Mouse (Mus musculus) lung, adult 2 months (tissue): ENCODE measurements around the gene Acod1. TPM values are rescaled to one million over a fixed set of nuclear protein-coding genes. Genes with fewer than 3 reads are reported as not detected.

Experiments used
- DNase-seq: peaks from one replicate; pipeline ENCODE4 v3.0.0; 2022
- H3K4me1 ChIP-seq: fragments of 200-500 bp; 2 replicates; pipeline ENCODE4 v1.6.1; 2011; ENCODE audit warnings: low read length; ENCODE audit not compliant: control insufficient read depth, insufficient read depth
- H3K4me3 ChIP-seq: fragments of 200-500 bp; replicated peaks from 2 replicates; pipeline ENCODE3; 2011; ENCODE audit warnings: low read depth, mild to moderate bottlenecking, control low read depth, low read length; ENCODE audit errors: extremely low read depth
- CTCF ChIP-seq: fragments of 200-500 bp; IDR thresholded peaks from 2 replicates; pipeline ENCODE4 v1.5.1; 2011; ENCODE audit warnings: mild to moderate bottlenecking, low read length, control low read depth; ENCODE audit not compliant: insufficient read depth
- POLR2A ChIP-seq: fragments of 200-500 bp; IDR thresholded peaks from 2 replicates; pipeline ENCODE4 v1.6.1; 2011; ENCODE audit warnings: low read depth, mild to moderate bottlenecking, control low read depth, low read length, borderline replicate concordance; ENCODE audit errors: extremely low read depth
- whole genome bisulfite sequencing: fragments of 180-500 bp; shearing (Covaris S2); methylation state at CpG from one replicate; pipeline ENCODE4 v1.1.7; 2018; 5-methylcytosine and 5-hydroxymethylcytosine counted together
- polyA plus RNA-seq: library from polyadenylated mRNA; depleted of rRNA; stranded (reverse); fragments of >200 nt; gene quantifications from 2 replicates; pipeline ENCODE4 v1.2.3, GENCODE M21; 2012

The Acod1 gene
- polyA plus RNA-seq, 1 experiment, result 0.15 TPM

DNA sequence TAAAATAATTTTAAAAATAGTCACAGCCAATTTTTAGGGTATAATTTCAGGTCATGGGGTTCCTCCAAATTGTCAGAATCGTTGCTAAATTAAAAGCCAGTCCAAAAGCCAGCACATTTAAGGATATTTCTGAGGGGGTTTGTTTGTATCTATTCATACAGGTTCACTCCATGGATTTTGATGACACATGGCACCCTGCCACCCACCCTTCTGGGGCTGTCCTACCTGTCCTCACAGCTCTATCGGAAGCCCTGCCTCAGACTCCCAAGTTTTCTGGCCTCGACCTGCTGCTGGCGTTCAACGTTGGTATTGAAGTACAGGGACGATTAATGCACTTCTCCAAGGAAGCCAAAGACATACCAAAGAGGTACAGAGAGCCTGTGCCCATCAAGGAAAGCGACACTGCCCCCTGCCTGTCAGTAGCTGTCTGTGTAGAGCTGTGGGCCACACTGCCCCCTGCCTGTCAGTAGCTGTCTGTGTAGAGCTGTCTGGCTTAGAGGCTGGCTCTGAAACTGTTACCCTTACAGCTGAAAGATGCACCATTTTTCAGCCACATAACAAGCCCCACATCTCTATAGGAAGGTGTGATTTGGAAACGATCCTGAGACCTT, 4.5 kb downstream of the Acod1 start:
- 22% methylated on average over 8 of the region's 8 CpGs for WGBS
- DNase-seq, result peak; percentile 79
- Histone ChIP-seq H3K4me1 (no peaks in the 10 kb centered on the region), H3K4me3 (no peak overlapping the region)
- peak; percentile 100 for TF ChIP-seq CTCF
- TF ChIP-seq POLR2A, result no peak

DNA sequence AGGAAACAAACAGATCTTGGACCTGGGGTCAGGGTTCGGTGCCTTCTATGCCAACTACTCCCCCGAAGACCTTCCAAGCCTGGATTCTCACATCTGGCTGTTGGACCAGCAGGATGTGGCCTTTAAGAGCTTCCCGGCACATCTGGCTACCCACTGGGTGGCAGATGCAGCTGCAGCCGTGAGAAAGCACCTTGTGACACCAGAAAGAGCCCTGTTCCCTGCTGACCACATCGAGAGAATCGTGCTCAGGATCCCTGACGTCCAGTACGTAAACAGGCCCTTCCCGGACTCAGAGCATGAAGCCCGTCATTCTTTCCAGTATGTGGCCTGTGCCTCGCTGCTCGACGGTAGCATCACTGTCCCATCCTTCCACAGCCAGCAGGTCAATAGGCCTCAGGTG, 8.0 kb downstream of the Acod1 start:
- 80% methylated on average over 13 of the region's 13 CpGs for WGBS
- Histone ChIP-seq H3K4me3 (no peak overlapping the region), H3K4me1 (no peaks in the 10 kb centered on the region)
- no peak for TF ChIP-seq CTCF
- no peak for TF ChIP-seq POLR2A
- no peak for DNase-seq

DNA sequence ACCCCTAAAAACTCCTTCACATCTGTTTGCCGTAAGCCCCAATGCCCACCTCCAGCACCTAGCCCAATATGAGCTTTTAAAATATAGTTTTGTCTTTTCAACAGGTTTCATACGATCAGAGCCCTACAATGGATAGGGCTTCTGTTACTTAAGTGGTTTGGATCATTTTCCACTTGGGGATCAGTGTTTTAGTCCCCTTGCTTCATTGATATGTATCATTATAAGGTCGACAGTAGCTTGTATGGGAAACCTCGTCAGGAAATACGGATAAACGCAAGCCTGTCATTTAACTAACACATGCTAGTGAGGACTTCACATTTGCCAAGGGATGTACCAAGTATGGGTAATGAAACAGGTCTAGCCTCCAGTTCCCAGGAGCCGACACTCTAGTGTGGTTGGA, 9.8 kb downstream of the Acod1 start:
- 84% methylated on average over 7 of the region's 7 CpGs for WGBS

DNA sequence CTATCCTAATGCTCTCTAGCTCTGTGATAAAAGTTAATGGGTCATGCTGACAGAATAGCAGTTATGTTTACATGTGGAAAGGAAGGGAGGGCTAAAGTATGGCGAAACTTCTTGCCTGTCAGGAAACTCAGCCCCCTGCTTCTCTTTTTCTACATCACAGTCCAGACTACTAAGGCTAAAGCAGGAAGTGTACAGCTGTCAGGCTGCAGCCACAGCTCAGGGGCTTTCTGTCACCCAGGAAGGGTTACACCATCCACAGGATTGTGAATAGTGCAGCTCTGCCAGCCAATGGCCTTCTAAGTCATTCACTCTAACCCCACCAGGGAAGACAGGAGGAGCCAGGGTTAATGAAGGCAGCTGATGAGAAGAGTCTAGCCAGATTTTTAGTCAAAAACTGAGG, 12.2 kb downstream of the Acod1 start:
- Histone ChIP-seq H3K4me1 (no peaks in the 10 kb centered on the region), H3K4me3 (no peak overlapping the region)
- 19% methylated on average over 1 of the region's 1 CpGs for whole genome bisulfite sequencing
- no peak for DNase-seq
- no peak for TF ChIP-seq CTCF
- no peak for TF ChIP-seq POLR2A

More for the DNA sequence above, 9.8 kb downstream of the Acod1 start:
- DNase-seq, result no peak
- TF ChIP-seq CTCF, result no peak
- no peak for TF ChIP-seq POLR2A
- Histone ChIP-seq H3K4me1 (no peaks in the 10 kb centered on the region), H3K4me3 (no peak overlapping the region)

DNA sequence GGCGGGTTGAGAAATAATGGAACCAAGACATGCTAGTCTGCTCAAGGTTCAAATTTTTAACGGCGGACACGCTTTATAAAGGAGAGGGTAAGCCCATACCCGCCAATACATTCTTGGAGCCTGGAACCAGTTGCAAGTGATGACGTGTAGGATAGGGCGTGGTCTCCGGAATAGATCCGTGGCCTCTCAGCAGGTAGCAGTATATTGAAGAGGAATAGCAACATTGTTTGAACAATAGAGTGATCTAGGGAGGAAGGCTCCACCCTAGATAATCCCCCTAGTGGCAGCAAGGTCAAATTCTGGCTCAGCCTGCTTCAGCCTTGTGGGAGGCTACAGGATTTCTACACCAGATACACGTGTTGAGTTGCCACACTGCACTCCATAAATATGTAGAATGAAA, 12.7 kb downstream of the Acod1 start:
- TF ChIP-seq CTCF (no peak), POLR2A (no peak)
- 64% methylated on average over 10 of the region's 10 CpGs for WGBS
- no peak for DNase-seq
- H3K4me1 ChIP-seq, result no peaks in the 10 kb centered on the region
- no peak overlapping the region for H3K4me3 ChIP-seq

DNA sequence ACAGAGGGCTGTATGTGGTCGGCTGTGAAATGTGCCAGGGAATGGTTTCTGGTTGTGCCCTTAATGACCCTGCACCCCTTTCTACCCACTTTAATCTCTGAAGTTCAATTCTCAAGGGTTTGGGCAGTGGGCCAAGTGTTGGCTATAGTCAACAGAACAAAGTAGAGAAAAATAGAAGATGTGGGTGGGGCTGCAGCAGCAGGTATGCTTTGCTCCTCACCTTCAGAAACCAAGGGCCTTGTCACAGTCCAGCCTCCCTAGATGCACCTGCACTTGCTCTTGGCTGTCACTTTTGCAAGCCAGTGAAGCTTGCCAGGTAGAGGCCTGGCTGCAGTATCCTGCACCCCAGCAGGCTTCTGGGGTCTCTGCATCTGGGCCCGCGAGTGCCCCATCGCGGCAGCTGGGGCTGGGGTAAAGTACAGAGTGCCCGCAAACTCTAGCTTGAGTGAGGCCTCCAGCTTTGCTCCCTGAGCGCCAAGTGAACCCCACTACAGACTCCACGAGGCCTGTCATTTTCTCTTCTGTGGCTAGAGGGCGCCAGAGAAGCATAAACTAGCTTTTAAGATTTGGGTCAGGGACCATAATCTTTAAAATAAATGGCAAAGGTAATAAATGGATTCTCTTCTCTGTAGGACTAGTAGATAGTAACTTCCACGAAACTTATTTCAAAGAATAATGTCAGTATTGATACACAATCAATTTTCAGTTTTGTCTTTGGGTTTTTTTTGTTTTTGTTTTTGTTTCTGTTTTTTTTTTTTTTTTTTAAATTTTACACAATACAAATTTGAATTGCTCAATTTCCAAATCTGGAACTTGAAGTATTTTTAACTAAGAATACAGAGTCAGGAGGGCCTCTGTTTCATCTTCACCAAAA, 18.8 kb downstream of the Acod1 start:
- H3K4me1 ChIP-seq, result peaks cover 3% of the 10 kb centered on the region
- no peak overlapping the region for H3K4me3 ChIP-seq
- DNase-seq, result peak; percentile 75
- WGBS, result 9% methylated on average over 10 of the region's 10 CpGs
- TF ChIP-seq POLR2A, result no peak
- TF ChIP-seq CTCF, result peak; percentile 59

DNA sequence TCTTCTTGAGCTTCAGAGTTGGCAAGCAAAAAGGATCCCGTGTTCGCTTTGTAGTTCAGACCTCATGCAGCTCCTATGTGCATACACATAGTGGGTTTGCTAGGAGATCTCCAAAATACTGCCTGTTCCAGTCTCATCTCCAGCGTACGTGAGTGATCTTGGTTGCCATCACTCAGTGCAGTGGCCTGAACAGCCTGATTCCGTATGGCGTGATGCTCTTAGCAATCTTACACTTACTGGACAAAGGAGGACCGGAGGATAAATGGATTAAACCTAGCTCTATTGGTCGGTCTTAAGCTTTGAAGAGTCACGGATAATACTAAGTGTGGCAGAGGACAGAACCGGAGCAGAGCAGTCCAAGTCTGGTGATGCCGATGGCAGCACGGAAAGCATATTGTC, 22.7 kb downstream of the Acod1 start:
- DNase-seq, result no peak
- H3K4me1 ChIP-seq, result peaks cover 3% of the 10 kb centered on the region
- TF ChIP-seq POLR2A (no peak), CTCF (no peak)
- H3K4me3 ChIP-seq, result peak overlapping the region; percentile 85
- 13% methylated on average over 12 of the region's 12 CpGs for WGBS

DNA sequence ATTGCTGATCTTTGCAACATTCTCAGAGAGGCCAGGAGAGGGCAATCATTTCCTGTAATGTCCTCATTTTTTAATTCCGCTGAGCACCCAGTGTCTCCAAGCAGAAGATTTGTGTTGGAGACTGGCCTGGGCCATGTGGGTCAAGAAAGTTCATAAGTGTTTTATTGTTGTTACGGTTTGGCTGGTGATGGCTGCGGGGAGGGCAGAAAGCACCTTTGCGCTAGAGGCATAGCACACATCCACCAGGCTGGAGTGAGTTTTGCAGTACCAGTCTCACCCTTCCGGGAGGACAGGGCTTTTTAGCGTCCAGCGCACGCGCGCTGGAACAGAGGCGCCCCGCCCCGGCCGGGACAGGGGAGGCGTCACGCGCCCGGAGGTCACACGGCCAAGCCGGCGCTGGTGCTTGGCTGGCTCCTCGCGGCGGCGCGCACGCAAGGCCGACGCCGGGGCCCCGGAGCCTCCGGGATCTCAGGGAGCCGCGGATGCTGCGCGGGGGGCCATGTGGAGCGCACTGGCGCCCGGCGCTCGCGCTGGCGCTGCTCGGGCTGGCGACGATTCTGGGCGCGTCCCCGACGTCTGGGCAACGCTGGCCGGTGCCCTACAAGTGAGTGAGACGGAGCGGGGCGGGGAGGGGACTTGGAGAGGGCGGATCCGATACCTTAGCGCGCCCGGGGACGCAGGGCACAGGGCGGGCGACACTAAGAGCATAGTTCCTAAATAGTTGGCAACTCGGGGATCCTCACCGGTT, 23.3 kb downstream of the Acod1 start, which contains the start of gene Cln5:
Gene Cln5 (plus strand): TSS at position 353 of the 748 bp plus-strand sequence.
- H3K4me3 ChIP-seq, result peak within 1 kb of the TSS; percentile 85
- TF ChIP-seq CTCF (no peak), POLR2A (peak; percentile 94)
- WGBS, result under 1% methylated on average over 65 of the region's 65 CpGs
- DNase-seq, result peak; percentile 92
- H3K4me1 ChIP-seq, result peaks cover 3% of the 10 kb centered on the region

DNA sequence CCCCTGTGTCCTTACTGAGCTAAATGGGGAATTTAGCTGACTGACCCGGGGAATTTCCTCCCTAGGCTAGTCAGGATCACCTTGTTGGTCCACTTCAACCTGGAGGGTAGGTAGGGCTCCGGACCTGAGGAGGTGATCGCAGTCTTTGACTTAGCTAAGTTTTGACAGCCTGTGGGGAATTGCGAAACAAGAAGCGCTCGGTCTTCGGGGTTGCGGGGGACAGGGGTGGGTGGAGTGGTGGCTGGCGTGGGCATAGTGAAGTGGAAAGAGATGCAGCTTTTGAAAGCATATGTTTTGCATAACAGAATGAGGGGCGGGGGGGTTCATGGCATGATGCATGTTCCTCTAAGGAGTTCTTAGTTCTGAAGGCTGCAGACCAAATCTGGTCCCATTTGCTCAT, 24.0 kb downstream of the Acod1 start:
- H3K4me3 ChIP-seq, result peak overlapping the region; percentile 77
- peaks cover 3% of the 10 kb centered on the region for H3K4me1 ChIP-seq
- TF ChIP-seq POLR2A, result no peak
- TF ChIP-seq CTCF, result no peak
- no peak for DNase-seq
- WGBS, result 3% methylated on average over 10 of the region's 10 CpGs
